Mouse (Mus musculus): ENCODE results near the gene 4931428F04Rik. TPM values are rescaled to one million over a fixed set of nuclear protein-coding genes. Genes with fewer than 3 reads are reported as not detected.

Gene 4931428F04Rik
- polyA plus RNA-seq, 1 experiment, result 1.6 TPM

GRCm38 (mm10) chr8:105257318-105258114, 32.1 kb downstream of the 4931428F04Rik start:
- H3K9me3 ChIP-seq, result peaks cover 5% of the 10 kb centered on the region; the same call in 1 of the 2 replicates
- TF ChIP-seq GATA1 (IDR thresholded peaks at IDR 0.05; ENCODE audit: borderline replicate concordance, low read length) (no peak), FLI1 (IDR thresholded peaks at IDR 0.05; ENCODE audit: low read length) (no peak)
- H3K27me3 ChIP-seq (replicated peaks), result peaks cover 9% of the 10 kb centered on the region
- H3K36me3 ChIP-seq (replicated peaks; ENCODE audit: low read length), result peaks cover 59% of the 10 kb centered on the region
- peaks cover 62% of the 10 kb centered on the region for H3K4me1 ChIP-seq
- no peak overlapping the region for H3K4me3 ChIP-seq (replicated peaks)

GRCm38 (mm10) chr8:105254966-105255350, 34.7 kb downstream of the 4931428F04Rik start, which contains the start of gene B3gnt9:
TSS of gene B3gnt9 (minus strand) at chr8:105255153.
- no peaks in the 10 kb centered on the region for H3K9me3 ChIP-seq
- peaks cover 67% of the 10 kb centered on the region for H3K36me3 ChIP-seq (replicated peaks; ENCODE audit: low read length)
- H3K27me3 ChIP-seq (replicated peaks), result peaks cover 9% of the 10 kb centered on the region
- H3K4me3 ChIP-seq (replicated peaks), result peak within 1 kb of the TSS; percentile 94
- TF ChIP-seq FLI1 (IDR thresholded peaks at IDR 0.05; ENCODE audit: low read length), result no peak
- TF ChIP-seq GATA1 (IDR thresholded peaks at IDR 0.05; ENCODE audit: borderline replicate concordance, low read length), result no peak
- peaks cover 48% of the 10 kb centered on the region for H3K4me1 ChIP-seq

GRCm38 (mm10) chr8:105254152-105254965, 35.3 kb downstream of the 4931428F04Rik start:
- Histone ChIP-seq H3K36me3 (replicated peaks; ENCODE audit: low read length) (peaks cover 67% of the 10 kb centered on the region), H3K4me1 (peaks cover 48% of the 10 kb centered on the region), H3K4me3 (replicated peaks) (peak overlapping the region; percentile 94), H3K27me3 (replicated peaks) (peaks cover 9% of the 10 kb centered on the region), H3K9me3 (no peaks in the 10 kb centered on the region)
- TF ChIP-seq GATA1 (IDR thresholded peaks at IDR 0.05; ENCODE audit: borderline replicate concordance, low read length) (no peak), FLI1 (IDR thresholded peaks at IDR 0.05; ENCODE audit: low read length) (no peak)

GRCm38 (mm10) chr8:105253766-105254151, 35.9 kb downstream of the 4931428F04Rik start:
- Histone ChIP-seq H3K9me3 (no peaks in the 10 kb centered on the region), H3K4me1 (peaks cover 49% of the 10 kb centered on the region), H3K4me3 (replicated peaks) (peak overlapping the region; percentile 94), H3K27me3 (replicated peaks) (peaks cover 9% of the 10 kb centered on the region), H3K36me3 (replicated peaks; ENCODE audit: low read length) (peaks cover 66% of the 10 kb centered on the region)
- TF ChIP-seq GATA1 (IDR thresholded peaks at IDR 0.05; ENCODE audit: borderline replicate concordance, low read length), result no peak
- TF ChIP-seq FLI1 (IDR thresholded peaks at IDR 0.05; ENCODE audit: low read length), result no peak

- H3K36me3 ChIP-seq (replicated peaks; ENCODE audit: low read length), result peaks cover 66% of the 10 kb centered on the region
- H3K4me1 ChIP-seq, result peaks cover 56% of the 10 kb centered on the region
- no peaks in the 10 kb centered on the region for H3K9me3 ChIP-seq
- peaks cover 9% of the 10 kb centered on the region for H3K27me3 ChIP-seq (replicated peaks)
- TF ChIP-seq FLI1 (IDR thresholded peaks at IDR 0.05; ENCODE audit: low read length), result no peak
- TF ChIP-seq GATA1 (IDR thresholded peaks at IDR 0.05; ENCODE audit: borderline replicate concordance, low read length), result no peak
- H3K4me3 ChIP-seq (replicated peaks), result no peak overlapping the region
Observed at GRCm38 (mm10) chr8:105252680-105253537, 36.8 kb downstream of the 4931428F04Rik start.

DNA sequence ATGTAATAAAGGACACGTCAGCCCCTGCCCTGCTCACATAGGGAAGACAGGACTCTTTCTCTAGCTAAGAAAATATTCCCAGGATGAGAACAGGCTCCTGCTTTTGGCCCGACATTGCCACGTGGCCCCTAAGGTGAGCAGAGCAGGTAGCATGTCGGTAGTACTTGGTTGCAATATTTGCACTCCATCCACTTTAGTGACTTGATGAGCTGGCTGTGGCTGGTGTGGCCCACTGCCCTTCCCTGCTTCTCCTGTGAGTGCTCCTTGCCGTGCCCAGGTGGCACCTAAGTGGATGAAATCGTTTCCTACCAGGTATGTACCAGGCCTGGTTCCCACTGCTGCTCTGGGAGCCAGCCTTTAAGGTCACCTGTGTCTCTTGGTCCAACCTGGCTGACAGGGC, 37.7 kb downstream of the 4931428F04Rik start:
- Histone ChIP-seq H3K9me3 (no peaks in the 10 kb centered on the region), H3K4me3 (replicated peaks) (no peak overlapping the region), H3K27me3 (replicated peaks) (peaks cover 9% of the 10 kb centered on the region), H3K36me3 (replicated peaks; ENCODE audit: low read length) (peaks cover 69% of the 10 kb centered on the region), H3K4me1 (peaks cover 56% of the 10 kb centered on the region)
- TF ChIP-seq GATA1 (IDR thresholded peaks at IDR 0.05; ENCODE audit: borderline replicate concordance, low read length) (no peak), FLI1 (IDR thresholded peaks at IDR 0.05; ENCODE audit: low read length) (no peak)

- H3K27me3 ChIP-seq (replicated peaks), result no peaks in the 10 kb centered on the region
- no peaks in the 10 kb centered on the region for H3K4me1 ChIP-seq
- no peaks in the 10 kb centered on the region for H3K9me3 ChIP-seq
- TF ChIP-seq GATA1 (IDR thresholded peaks at IDR 0.05; ENCODE audit: borderline replicate concordance, low read length) (no peak), FLI1 (IDR thresholded peaks at IDR 0.05; ENCODE audit: low read length) (no peak)
- H3K4me3 ChIP-seq (replicated peaks), result no peak overlapping the region
- peaks cover 87% of the 10 kb centered on the region for H3K36me3 ChIP-seq (replicated peaks; ENCODE audit: low read length)
Observed at GRCm38 (mm10) chr8:105241016-105241415, 48.6 kb downstream of the 4931428F04Rik start.

- Histone ChIP-seq H3K4me3 (replicated peaks) (no peak overlapping the region), H3K9me3 (no peaks in the 10 kb centered on the region), H3K36me3 (replicated peaks; ENCODE audit: low read length) (peaks cover 91% of the 10 kb centered on the region), H3K27me3 (replicated peaks) (no peaks in the 10 kb centered on the region), H3K4me1 (peaks cover 3% of the 10 kb centered on the region; the same call in 1 of the 2 replicates)
- no peak for TF ChIP-seq FLI1 (IDR thresholded peaks at IDR 0.05; ENCODE audit: low read length)
- no peak for TF ChIP-seq GATA1 (IDR thresholded peaks at IDR 0.05; ENCODE audit: borderline replicate concordance, low read length)
Observed at GRCm38 (mm10) chr8:105237442-105238142, 52.1 kb downstream of the 4931428F04Rik start.

GRCm38 (mm10) chr8:105235206-105235605, 54.5 kb downstream of the 4931428F04Rik start:
- no peaks in the 10 kb centered on the region for H3K9me3 ChIP-seq
- H3K27me3 ChIP-seq (replicated peaks), result no peaks in the 10 kb centered on the region
- H3K4me1 ChIP-seq, result peaks cover 20% of the 10 kb centered on the region
- H3K36me3 ChIP-seq (replicated peaks; ENCODE audit: low read length), result peaks cover 81% of the 10 kb centered on the region
- H3K4me3 ChIP-seq (replicated peaks), result no peak overlapping the region
- TF ChIP-seq GATA1 (IDR thresholded peaks at IDR 0.05; ENCODE audit: borderline replicate concordance, low read length) (no peak), FLI1 (IDR thresholded peaks at IDR 0.05; ENCODE audit: low read length) (no peak)

All from megakaryocyte, embryonic 14.5 days (primary cell).